Mouse (Mus musculus) urinary bladder, adult 18-20 months (tissue): ENCODE data around the gene Lpar3.

Experiments used
- DNase-seq, 2 experiments: peaks; one replicate each; pipeline ENCODE4 v3.0.0; 2022; ENCODE audit warnings: low spot score in 2 of 2, mixed read lengths in 2 of 2

The Lpar3 gene

DNA sequence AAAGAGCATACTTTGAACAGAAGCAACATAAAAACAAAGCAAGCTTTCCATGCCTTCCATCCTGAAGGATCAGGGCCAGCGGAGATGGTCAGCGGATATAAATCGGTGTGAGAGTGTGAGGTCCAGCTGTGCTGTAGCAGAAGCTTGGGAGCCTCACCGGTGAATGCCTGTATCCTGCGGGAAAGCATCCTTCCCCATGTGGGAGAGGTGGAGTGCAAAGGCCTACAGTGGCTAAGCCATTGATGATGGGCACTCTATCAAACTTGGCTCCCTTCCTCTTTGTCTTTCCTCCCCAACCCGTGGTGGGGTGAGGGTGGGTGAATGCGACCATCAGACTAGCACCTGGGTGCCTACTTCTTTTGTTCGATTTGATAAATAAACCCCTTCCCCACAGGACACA is 88.8 kb downstream of the Lpar3 start:
- DNase-seq = no peak

GRCm38 (mm10) chr3:146311121-146311538 is 90.4 kb downstream of the Lpar3 start:
- DNase-seq = no peak

- DNase-seq = no peak
These were observed 94.7 kb downstream of the Lpar3 start for GRCm38 (mm10) chr3:146315414-146315813.

- no peak for DNase-seq
These were observed 95.5 kb downstream of the Lpar3 start for GRCm38 (mm10) chr3:146316293-146316692.

GRCm38 (mm10) chr3:146317366-146317765 is 96.6 kb downstream of the Lpar3 start:
- no peak for DNase-seq

DNA sequence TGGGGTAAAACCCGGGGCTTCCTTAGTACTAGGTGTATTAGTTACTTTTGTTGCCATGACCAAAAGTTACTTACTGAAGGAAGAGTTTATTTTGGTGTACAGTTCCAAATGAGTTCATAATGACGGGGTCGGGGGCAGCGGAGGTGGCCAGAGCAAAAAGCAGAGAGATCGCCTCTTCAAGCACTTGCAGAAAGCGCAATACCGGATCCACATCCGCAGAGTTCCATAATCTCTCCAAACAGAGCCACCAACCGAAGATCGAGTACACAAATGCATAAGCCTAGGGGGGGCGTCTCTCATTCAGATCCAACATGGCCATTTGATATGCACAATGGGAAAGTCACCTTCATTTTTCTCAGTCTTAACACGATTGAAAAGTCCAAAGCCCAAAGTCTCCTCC is 97.1 kb downstream of the Lpar3 start:
- DNase-seq = no peak

- DNase-seq = no peak
These were observed 97.8 kb downstream of the Lpar3 start for GRCm38 (mm10) chr3:146318520-146318938.

DNA sequence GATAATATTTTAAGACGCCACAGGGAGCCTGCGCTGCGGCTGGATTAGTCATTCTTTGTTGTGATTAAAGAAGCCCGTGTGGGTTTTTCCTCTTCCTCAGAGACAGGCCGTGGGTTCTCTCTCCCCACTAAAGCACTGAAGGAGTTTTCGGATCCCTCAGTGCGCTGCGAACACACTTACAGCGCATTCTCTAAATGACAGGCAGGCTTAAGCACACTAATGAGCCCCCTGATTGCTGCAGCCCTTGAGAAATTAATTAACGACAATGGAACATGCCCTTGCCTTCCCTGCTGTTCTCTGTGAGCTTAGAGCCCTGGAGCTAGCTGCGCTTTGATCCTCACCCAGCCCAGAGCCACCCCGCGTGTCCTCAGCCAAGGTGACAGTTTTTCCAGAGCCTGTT is 98.2 kb downstream of the Lpar3 start:
- DNase-seq = no peak

DNA sequence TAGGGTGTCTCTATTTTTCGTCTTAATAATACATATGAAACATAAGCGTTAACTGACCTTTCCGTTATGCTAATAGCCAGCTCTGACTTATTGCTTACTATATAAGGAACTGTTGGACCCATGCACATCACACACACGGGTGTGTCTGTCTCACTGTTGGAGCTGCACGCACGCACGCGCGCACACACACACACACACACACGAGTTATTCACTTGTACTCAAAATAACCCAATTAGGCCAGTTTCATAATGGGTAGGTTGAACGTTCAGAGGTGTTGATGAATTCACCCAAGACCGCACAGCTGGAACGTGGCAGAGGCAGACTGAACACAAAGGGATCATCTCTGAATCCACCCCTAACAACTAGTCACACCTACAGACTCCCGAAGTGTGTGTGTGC is 98.7 kb downstream of the Lpar3 start:
- DNase-seq = no peak

DNA sequence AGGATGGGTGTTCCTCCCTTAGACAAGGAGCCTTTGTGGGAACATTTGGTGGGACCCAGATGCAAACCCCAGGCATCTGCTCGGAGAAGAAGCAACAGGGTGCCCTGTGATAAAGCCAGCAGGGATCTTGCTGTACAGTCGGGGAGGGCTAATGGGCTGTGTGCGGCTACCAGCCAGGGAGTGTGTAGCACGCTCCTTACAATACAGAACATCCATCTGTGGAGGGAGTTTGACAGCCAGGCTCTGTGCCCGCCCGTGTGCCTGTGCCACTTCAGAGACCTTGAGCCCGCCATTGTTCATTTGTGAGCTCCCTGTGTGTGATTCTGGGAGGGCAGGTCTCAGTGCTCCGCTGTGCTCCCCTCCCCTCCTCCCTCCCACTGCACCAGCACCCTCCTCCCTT is 104.2 kb downstream of the Lpar3 start:
- DNase-seq = no peak

- no peak for DNase-seq
These were observed 106.2 kb downstream of the Lpar3 start for GRCm38 (mm10) chr3:146326743-146327536.

DNA sequence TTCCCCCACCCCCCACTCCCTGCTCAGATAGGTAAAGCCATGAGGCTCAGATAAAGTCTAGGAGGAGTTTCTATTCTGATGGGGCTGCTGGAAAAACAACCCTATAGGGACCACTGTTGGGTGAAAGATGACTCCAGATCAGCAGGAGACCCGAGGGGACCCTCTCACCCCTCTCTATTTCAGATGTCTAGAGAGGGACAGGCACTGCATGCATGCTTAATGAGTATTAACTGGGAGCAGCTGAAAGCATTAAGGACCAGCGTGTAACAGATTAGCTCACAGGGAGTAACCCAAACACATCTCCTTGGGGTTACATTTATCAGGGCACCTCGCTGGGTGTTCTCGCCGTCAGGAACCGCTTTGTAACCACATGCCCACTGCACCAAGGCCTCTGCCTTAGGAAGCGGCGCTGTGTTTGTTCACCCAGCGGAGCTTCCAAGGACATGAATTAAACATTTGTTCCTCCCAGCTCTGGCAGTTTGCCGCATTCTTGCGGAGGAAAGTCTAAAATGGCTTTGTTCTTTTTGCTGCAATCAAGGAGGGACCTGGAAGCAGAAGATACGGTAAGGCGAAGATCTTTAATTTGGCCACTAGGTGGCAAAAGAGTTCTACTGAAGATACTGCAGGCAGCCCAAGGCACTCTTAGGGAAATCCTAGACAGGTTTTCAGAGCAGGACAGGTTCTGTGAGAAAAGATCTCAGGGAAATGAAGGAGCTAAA is 106.9 kb downstream of the Lpar3 start:
- peak; percentile 15 to 47 for DNase-seq

- DNase-seq = no peak
These were observed 108.0 kb downstream of the Lpar3 start for GRCm38 (mm10) chr3:146328749-146329148.

DNA sequence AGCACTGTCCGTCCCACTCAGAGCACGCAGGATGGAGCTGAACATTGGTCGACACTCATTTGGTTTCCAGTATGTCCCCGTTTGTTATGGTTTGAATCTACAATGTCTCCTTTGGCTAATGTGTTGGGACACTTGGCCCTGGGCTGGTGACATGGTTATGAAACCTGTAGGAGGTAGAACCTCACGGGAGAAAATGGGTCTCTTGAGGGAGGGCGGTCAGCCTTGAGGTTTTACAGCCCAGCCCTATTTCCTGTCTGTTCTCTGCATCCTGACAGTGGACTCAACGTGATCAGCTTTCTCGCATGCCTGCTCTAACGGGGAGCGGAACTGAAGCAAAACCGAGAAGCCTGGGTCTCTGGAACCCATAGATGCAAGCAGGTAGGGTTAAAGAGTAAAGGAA is 111.1 kb downstream of the Lpar3 start:
- no peak for DNase-seq

- no peak for DNase-seq
These were observed 112.5 kb downstream of the Lpar3 start for GRCm38 (mm10) chr3:146333270-146333669.

GRCm38 (mm10) chr3:146334070-146334469 is 113.3 kb downstream of the Lpar3 start:
- no peak for DNase-seq
